Mouse (Mus musculus) intestine, postnatal 0 days (tissue): ENCODE measurements around the gene Ppm1a. TPM values are rescaled to one million over a fixed set of nuclear protein-coding genes. Genes with fewer than 3 reads are reported as not detected.

ENCODE experiments used
- ATAC-seq: fragments of 200-750 bp; cut with Nextera tagmentation; 2 replicates; pipeline ENCODE4 v1.8.0; 2017; ENCODE audit warnings: mild to moderate bottlenecking, moderate TSS enrichment, moderate library complexity
- H3K27ac ChIP-seq: fragments of 300-500 bp; sonication (generic); 2 replicates; pipeline ENCODE4 v1.5.1; 2014; ENCODE audit warnings: mild to moderate bottlenecking, low read depth, low read length, moderate library complexity
- H3K27me3 ChIP-seq: fragments of 300-500 bp; sonication (generic); replicated peaks from 2 replicates; pipeline ENCODE4 v1.6.1; 2014; ENCODE audit warnings: low read length, mixed read lengths; ENCODE audit not compliant: control insufficient read depth, insufficient read depth
- H3K36me3 ChIP-seq: fragments of 300-500 bp; sonication (generic); 2 replicates; pipeline ENCODE4 v1.6.1; 2014; ENCODE audit warnings: mild to moderate bottlenecking, moderate library complexity; ENCODE audit not compliant: control insufficient read depth, insufficient read depth
- H3K4me1 ChIP-seq: fragments of 300-500 bp; sonication (generic); replicated peaks from 2 replicates; pipeline ENCODE4 v1.6.1; 2014; ENCODE audit warnings: antibody characterized with exemption, low read length, mixed read lengths; ENCODE audit not compliant: control insufficient read depth, insufficient read depth
- H3K4me2 ChIP-seq: fragments of 300-500 bp; sonication (generic); replicated peaks from 2 replicates; pipeline ENCODE4 v1.6.1; 2014; ENCODE audit warnings: low read depth, mild to moderate bottlenecking, moderate library complexity
- H3K4me3 ChIP-seq: fragments of 300-500 bp; sonication (generic); 2 replicates; pipeline ENCODE4 v1.5.1; 2014; ENCODE audit warnings: low read depth, low read length
- H3K9ac ChIP-seq: fragments of 300-500 bp; sonication (generic); 2 replicates; pipeline ENCODE4 v1.6.1; 2014; ENCODE audit warnings: mild to moderate bottlenecking, low read depth, low read length
- H3K9me3 ChIP-seq: fragments of 300-500 bp; sonication (generic); 2 replicates; pipeline ENCODE4 v1.6.1; 2016; ENCODE audit warnings: mixed run types; ENCODE audit not compliant: control insufficient read depth
- CTCF ChIP-seq: sonication (generic); IDR thresholded peaks from 2 replicates; pipeline ENCODE4 v1.5.1; 2016; ENCODE audit warnings: low read depth, mild to moderate bottlenecking, control low read depth, antibody characterized with exemption, moderate library complexity
- WGBS: fragments of 180-500 bp; shearing (Covaris S2); extraction: QIAGEN DNeasy Blood & Tissue Kit; methylation state at CpG from one replicate; pipeline ENCODE4 v1.1.7; 2014; 5-methylcytosine and 5-hydroxymethylcytosine counted together
- polyA plus RNA-seq: library from polyadenylated mRNA; unstranded; fragments of >200 nt; fragmentation: Nextera tagmentation; extraction: Ambion mirVana; gene quantifications from 2 replicates; pipeline ENCODE4 v1.2.1, GENCODE M21; 2015

Gene Ppm1a
- polyA plus RNA-seq, 1 experiment from 2014 or later = 73.1 TPM

DNA sequence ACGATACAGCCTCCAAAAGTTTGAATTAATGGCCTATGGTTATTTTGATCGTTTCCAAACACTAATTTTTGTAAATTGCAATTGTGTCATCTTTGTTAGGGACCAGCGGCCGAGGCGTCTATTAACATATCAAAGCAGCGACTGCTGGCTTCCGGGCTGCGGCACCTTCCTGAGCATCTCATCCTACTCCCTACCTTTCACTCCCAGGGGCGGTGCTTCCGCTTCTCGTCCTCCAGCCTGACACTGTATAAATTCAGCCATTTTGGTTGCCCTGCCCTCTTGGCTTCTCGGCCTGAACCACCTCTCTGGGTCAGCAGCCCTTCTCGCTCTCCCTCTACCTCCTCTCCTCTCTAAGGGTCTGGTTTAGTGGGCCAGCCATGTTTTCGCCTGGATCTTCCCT lies 11.8 kb upstream of the Ppm1a start:
- Histone ChIP-seq H3K36me3 (no peaks in the 10 kb centered on the region), H3K4me2 (no peak overlapping the region), H3K4me1 (no peaks in the 10 kb centered on the region), H3K27me3 (no peaks in the 10 kb centered on the region), H3K9ac (no peak overlapping the region), H3K4me3 (no peak overlapping the region), H3K9me3 (no peaks in the 10 kb centered on the region), H3K27ac (no peak overlapping the region)
- 72% methylated on average over 14 of the region's 14 CpGs for WGBS
- no peak for TF ChIP-seq CTCF
- ATAC-seq = no peak

DNA sequence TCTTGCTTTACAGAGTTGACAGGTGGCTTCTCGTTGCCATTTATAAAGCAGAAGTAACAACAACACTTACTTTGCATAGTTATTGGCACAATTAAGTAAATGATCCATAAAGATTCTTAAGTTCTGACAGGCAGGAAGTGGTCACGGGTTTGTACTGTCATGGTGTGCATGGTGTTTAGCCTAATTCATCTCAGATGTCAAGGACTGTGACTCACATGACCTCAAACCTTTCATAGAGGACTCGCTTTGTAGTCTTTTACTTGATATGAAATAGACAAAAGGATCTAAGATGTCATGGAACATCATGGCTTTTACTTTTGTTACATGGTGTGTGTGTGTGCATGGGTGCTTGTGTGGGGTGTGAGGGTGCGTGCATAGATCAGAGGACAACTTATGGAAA lies 8.9 kb upstream of the Ppm1a start:
- TF ChIP-seq CTCF = no peak
- WGBS = 81% methylated on average over 4 of the region's 4 CpGs
- no peak for ATAC-seq
- no peak overlapping the region for H3K4me2 ChIP-seq
- no peak overlapping the region for H3K27ac ChIP-seq
- no peaks in the 10 kb centered on the region for H3K9me3 ChIP-seq
- H3K36me3 ChIP-seq = no peaks in the 10 kb centered on the region
- H3K27me3 ChIP-seq = no peaks in the 10 kb centered on the region
- no peak overlapping the region for H3K4me3 ChIP-seq
- no peaks in the 10 kb centered on the region for H3K4me1 ChIP-seq
- H3K9ac ChIP-seq = no peak overlapping the region

DNA sequence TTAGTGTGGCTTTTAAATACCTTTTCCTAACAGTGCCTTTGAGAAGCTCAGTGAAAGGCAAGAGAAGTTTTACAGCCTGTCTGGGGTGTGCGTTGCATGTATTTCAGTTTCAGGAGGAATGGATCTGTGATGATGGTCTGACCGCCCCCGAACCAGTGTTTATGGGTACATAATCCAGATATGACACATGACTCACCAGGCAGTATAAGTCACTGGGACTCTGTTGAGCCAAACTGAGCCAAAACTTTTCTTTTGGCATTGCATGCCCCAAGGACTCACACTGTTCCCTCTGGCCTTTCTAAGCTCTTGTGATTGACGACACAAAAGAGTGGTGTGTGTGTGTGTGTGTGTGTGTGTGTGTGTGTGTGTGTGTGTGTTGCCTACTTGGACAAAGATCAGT lies 8.4 kb upstream of the Ppm1a start:
- TF ChIP-seq CTCF = no peak
- 81% methylated on average over 4 of the region's 4 CpGs for WGBS
- no peaks in the 10 kb centered on the region for H3K4me1 ChIP-seq
- ATAC-seq = no peak
- no peak overlapping the region for H3K27ac ChIP-seq
- H3K9ac ChIP-seq = no peak overlapping the region
- no peak overlapping the region for H3K4me3 ChIP-seq
- H3K27me3 ChIP-seq = no peaks in the 10 kb centered on the region
- no peak overlapping the region for H3K4me2 ChIP-seq
- H3K9me3 ChIP-seq = no peaks in the 10 kb centered on the region
- no peaks in the 10 kb centered on the region for H3K36me3 ChIP-seq

DNA sequence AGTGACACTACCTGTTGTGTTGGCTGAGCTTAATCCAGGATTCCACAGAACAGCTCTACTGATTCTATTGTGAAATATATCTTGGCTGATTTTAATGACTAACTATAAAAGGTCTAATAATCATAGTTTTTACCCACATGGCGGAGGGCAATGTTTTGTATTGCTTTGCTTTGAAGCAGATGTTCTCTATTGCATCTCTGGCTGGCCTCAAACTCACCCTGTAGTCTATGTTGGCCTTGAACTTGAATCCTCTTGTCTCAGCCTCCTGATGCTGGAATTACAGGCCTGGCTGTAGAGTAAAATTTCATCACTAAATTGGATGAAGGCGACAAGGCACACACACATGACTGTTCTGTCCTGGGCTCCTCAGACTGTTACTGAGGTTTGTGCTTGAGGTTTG lies 7.8 kb upstream of the Ppm1a start:
- H3K27me3 ChIP-seq = no peaks in the 10 kb centered on the region
- no peaks in the 10 kb centered on the region for H3K9me3 ChIP-seq
- H3K36me3 ChIP-seq = no peaks in the 10 kb centered on the region
- no peak for ATAC-seq
- no peak overlapping the region for H3K4me2 ChIP-seq
- 94% methylated on average over 2 of the region's 2 CpGs for WGBS
- H3K4me1 ChIP-seq = no peaks in the 10 kb centered on the region
- H3K4me3 ChIP-seq = no peak overlapping the region
- H3K9ac ChIP-seq = no peak overlapping the region
- no peak overlapping the region for H3K27ac ChIP-seq
- TF ChIP-seq CTCF = no peak

DNA sequence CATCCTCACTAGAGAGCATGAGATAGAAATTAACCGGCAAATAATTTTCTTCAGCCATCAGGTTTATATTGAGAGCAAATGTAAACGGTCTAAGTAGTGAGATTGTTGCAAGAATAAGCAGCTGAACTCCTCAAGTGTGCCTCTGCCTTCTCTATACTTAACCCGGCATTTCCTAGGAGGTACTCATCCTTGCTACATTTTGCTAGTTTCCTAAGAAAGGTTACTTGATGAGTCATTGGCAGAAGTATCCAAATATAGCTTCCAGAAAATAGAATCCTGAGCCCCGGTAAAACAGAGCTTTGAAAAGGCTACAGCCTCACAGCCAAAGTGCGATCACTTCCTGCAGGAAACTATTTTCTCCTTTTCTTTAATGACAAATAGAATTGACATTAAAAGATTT lies 7.2 kb upstream of the Ppm1a start:
- Histone ChIP-seq H3K27me3 (no peaks in the 10 kb centered on the region), H3K36me3 (no peaks in the 10 kb centered on the region), H3K4me2 (no peak overlapping the region), H3K27ac (no peak overlapping the region), H3K4me3 (no peak overlapping the region), H3K4me1 (no peaks in the 10 kb centered on the region), H3K9ac (no peak overlapping the region), H3K9me3 (no peaks in the 10 kb centered on the region)
- 65% methylated on average over 5 of the region's 5 CpGs for WGBS
- no peak for TF ChIP-seq CTCF
- no peak for ATAC-seq

DNA sequence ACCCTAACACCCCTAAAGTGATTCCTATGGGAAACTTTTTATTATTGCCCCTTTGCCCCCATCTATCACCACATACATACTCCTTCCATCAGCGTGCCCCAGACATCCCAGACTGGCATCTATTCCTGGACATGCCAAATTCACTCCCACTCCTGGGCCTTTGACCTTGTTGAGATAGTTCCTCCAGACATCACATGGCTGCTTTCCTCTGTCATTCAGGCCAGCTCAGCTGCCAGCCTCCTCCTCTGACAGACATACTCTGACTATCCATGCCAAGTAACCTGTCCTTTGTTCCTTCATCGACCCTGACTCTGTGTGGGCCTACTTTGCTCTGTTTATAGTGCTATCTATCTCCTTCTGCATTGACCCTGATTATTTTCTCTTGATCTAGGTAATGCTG lies 6.6 kb upstream of the Ppm1a start:
- WGBS = 79% methylated on average over 2 of the region's 2 CpGs

DNA sequence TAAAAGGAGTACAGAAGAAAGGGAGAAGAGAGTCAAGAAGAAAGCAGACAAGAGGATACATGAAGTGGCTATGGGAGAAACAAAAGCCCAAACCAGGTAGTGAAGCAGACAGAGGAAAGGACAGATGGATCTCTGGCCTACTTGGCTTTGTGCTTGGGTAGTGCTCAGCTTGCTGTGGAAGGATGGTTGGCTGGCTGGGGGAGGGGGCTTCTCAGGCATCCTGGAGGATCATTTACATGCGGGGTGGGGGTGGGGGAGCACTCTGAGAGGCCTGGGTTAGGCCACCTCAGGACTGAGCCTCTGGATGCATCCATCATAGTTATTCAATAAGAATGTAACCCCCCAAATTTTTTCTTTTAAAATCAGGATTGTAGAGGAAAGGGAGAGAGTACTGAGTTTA lies 341 bp downstream of the Ppm1a start:
- H3K4me3 ChIP-seq = no peak overlapping the region
- 18% methylated on average over 1 of the region's 1 CpGs for WGBS
- no peak for TF ChIP-seq CTCF
- no peaks in the 10 kb centered on the region for H3K36me3 ChIP-seq
- no peaks in the 10 kb centered on the region for H3K4me1 ChIP-seq
- no peak overlapping the region for H3K4me2 ChIP-seq
- H3K27me3 ChIP-seq = no peaks in the 10 kb centered on the region
- H3K27ac ChIP-seq = no peak overlapping the region
- no peak for ATAC-seq
- no peaks in the 10 kb centered on the region for H3K9me3 ChIP-seq
- no peak overlapping the region for H3K9ac ChIP-seq

More for the DNA sequence above, 6.6 kb upstream of the Ppm1a start:
- TF ChIP-seq CTCF = no peak
- H3K4me2 ChIP-seq = no peak overlapping the region
- H3K4me3 ChIP-seq = no peak overlapping the region
- H3K27ac ChIP-seq = no peak overlapping the region
- ATAC-seq = no peak
- H3K36me3 ChIP-seq = no peaks in the 10 kb centered on the region
- H3K9me3 ChIP-seq = no peaks in the 10 kb centered on the region
- H3K27me3 ChIP-seq = no peaks in the 10 kb centered on the region
- H3K9ac ChIP-seq = no peak overlapping the region
- no peaks in the 10 kb centered on the region for H3K4me1 ChIP-seq
